Mouse (Mus musculus): ENCODE measurements around the gene Pfdn5. TPM values are rescaled to one million over a fixed set of nuclear protein-coding genes. Genes with fewer than 3 reads are reported as not detected.

Pfdn5 gene
- total and polyA plus RNA-seq, 3 experiments, result 302 to 7,439 (median 465) TPM

GRCm38 (mm10) chr15:102324654-102325473 is 1.1 kb upstream of the Pfdn5 start (continued):
- TF ChIP-seq MAX (IDR thresholded peaks at IDR 0.05; ENCODE audit: low read length) (no peak), MAZ (IDR thresholded peaks at IDR 0.05; ENCODE audit: low read depth, low read length) (peak; percentile 59), MAFK (IDR thresholded peaks at IDR 0.05; ENCODE audit: borderline replicate concordance, low read depth, low read length) (0 out of 2 replicates have a peak, but pooled peaks have one; percentile 54), SMC3 (IDR thresholded peaks at IDR 0.05; ENCODE audit: low read depth, low read length) (peak; percentile 18; the same call in 1 of the 2 replicates)

GRCm38 (mm10) chr15:102326892-102327291 is 976 bp downstream of the Pfdn5 start:
- Histone ChIP-seq H3K4me1 (ENCODE audit: control insufficient read depth in 1 of 2, insufficient read depth in 2 of 2, low read length in 2 of 2) (peaks cover 4 to 7% of the 10 kb centered on the region in 2 experiments; a peak in 3 of 4 replicates), H3K4me3 (ENCODE audit: control insufficient read depth in 1 of 2, insufficient read depth in 1 of 2, low read depth in 2 of 2, low read length in 2 of 2) (peak overlapping the region; percentile 82 to 90), H3K9me3 (replicated peaks; ENCODE audit: insufficient read depth, low read length) (no peaks in the 10 kb centered on the region), H3K27ac (ENCODE audit: control insufficient read depth, low read depth, low read length) (peak overlapping the region; percentile 73; the same call in 1 of the 2 replicates), H3K27me3 (ENCODE audit: control insufficient read depth in 1 of 2, insufficient read depth in 2 of 2, low read length in 2 of 2) (no peaks in the 10 kb centered on the region), H3K79me2 (ENCODE audit: control insufficient read depth, insufficient read depth, low read length, poor library complexity) (peaks cover 14% of the 10 kb centered on the region), H3K9ac (ENCODE audit: control insufficient read depth, low read depth, low read length, poor library complexity, severe bottlenecking) (peak overlapping the region; percentile 87), H3K36me3 (ENCODE audit: control insufficient read depth in 1 of 2, insufficient read depth in 2 of 2, low read length in 2 of 2) (peaks cover 2 to 6% of the 10 kb centered on the region in 2 experiments; a peak in 3 of 4 replicates)
- no peak for TF ChIP-seq UBTF (IDR thresholded peaks at IDR 0.05; ENCODE audit: borderline replicate concordance, insufficient read depth, low read depth, low read length)
- TF ChIP-seq USF2 (IDR thresholded peaks at IDR 0.05; ENCODE audit: borderline replicate concordance in 1 of 2, insufficient read depth in 1 of 2, low read depth in 1 of 2, low read length in 2 of 2), result no peak
- no peak for TF ChIP-seq ZC3H11A (IDR thresholded peaks at IDR 0.05; ENCODE audit: low read depth, low read length)
- TF ChIP-seq GATA1 (IDR thresholded peaks at IDR 0.05; ENCODE audit: low read depth, low read length), result no peak
- no peak for TF ChIP-seq ZKSCAN1 (IDR thresholded peaks at IDR 0.05; ENCODE audit: low read depth, low read length)
- TF ChIP-seq JUND (IDR thresholded peaks at IDR 0.05; ENCODE audit: low read depth, low read length), result no peak
- TF ChIP-seq MEF2A (IDR thresholded peaks at IDR 0.05; ENCODE audit: extremely low read depth, insufficient replicate concordance, low read depth, low read length, poor library complexity, severe bottlenecking), result no peak
- TF ChIP-seq TBP (IDR thresholded peaks at IDR 0.05; ENCODE audit: low read depth, low read length), result no peak
- TF ChIP-seq MAX (IDR thresholded peaks at IDR 0.05; ENCODE audit: low read length), result no peak
- DNase-seq (ENCODE audit: low read depth, low spot score), result no peak

DNA sequence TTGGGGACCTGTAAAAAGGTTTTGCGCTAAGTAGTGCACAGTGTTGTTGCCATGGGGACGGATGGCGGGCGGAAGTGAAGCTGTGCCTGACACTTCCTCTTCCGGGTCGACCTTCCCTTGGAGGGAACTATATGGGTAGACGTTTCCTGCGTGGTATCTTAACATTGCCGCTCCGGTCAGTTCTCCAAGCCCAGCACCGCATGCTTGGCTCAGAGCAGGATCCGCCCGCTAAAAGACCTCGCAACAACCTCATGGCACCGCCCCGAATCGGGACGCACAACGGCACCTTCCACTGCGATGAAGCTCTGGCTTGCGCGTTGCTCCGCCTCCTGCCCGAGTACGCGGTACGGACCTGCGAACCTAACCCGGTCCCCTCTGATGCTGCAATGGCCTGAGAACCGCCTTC is 5.7 kb downstream of the Pfdn5 start, which contains the start of gene Myg1:
Myg1 (plus strand) TSS at position 100 of the 406 bp plus-strand sequence.
- H3K9me3 ChIP-seq (replicated peaks; ENCODE audit: insufficient read depth, low read length), result no peaks in the 10 kb centered on the region
- H3K79me2 ChIP-seq (ENCODE audit: control insufficient read depth, insufficient read depth, low read length, poor library complexity), result peaks cover 24% of the 10 kb centered on the region
- DNase-seq (ENCODE audit: low read depth, low spot score), result peak; percentile 97
- peak within 1 kb of the TSS; percentile 82 for H3K9ac ChIP-seq (ENCODE audit: control insufficient read depth, low read depth, low read length, poor library complexity, severe bottlenecking)
- H3K4me3 ChIP-seq (ENCODE audit: control insufficient read depth in 1 of 2, insufficient read depth in 1 of 2, low read depth in 2 of 2, low read length in 2 of 2), result peak within 1 kb of the TSS; percentile 47 to 82
- H3K4me1 ChIP-seq (ENCODE audit: control insufficient read depth in 1 of 2, insufficient read depth in 2 of 2, low read length in 2 of 2), result peaks cover 6 to 16% of the 10 kb centered on the region in 2 experiments; a peak in 3 of 4 replicates
- H3K27ac ChIP-seq (ENCODE audit: control insufficient read depth, low read depth, low read length), result peak within 1 kb of the TSS; percentile 85
- H3K27me3 ChIP-seq (ENCODE audit: control insufficient read depth in 1 of 2, insufficient read depth in 2 of 2, low read length in 2 of 2), result no peaks in the 10 kb centered on the region
- H3K36me3 ChIP-seq (ENCODE audit: control insufficient read depth in 1 of 2, insufficient read depth in 2 of 2, low read length in 2 of 2), result peaks cover 0 to 17% of the 10 kb centered on the region in 2 experiments; a peak in 3 of 4 replicates
- no peak for TF ChIP-seq CHD1 (IDR thresholded peaks at IDR 0.05; ENCODE audit: low read depth, low read length)
- TF ChIP-seq SIN3A (IDR thresholded peaks at IDR 0.05; ENCODE audit: low read length), result peak; percentile 98
- TF ChIP-seq BHLHE40 (IDR thresholded peaks at IDR 0.05; ENCODE audit: borderline replicate concordance, low read depth, low read length), result no peak
- no peak for TF ChIP-seq GABPA (IDR thresholded peaks at IDR 0.05; ENCODE audit: low read depth, low read length)
- TF ChIP-seq ELF1 (IDR thresholded peaks at IDR 0.05; ENCODE audit: low read depth, low read length), result peak; percentile 90
- no peak for TF ChIP-seq TCF12 (IDR thresholded peaks at IDR 0.05; ENCODE audit: low read depth, low read length)
- no peak for TF ChIP-seq ZKSCAN1 (IDR thresholded peaks at IDR 0.05; ENCODE audit: low read depth, low read length)
- TF ChIP-seq RCOR1 (IDR thresholded peaks at IDR 0.05; ENCODE audit: low read depth, low read length), result no peak
- no peak for TF ChIP-seq CTCF (IDR thresholded peaks at IDR 0.05 in 2 of 3, conservative IDR thresholded peaks at IDR 0.05 in 1 of 3; ENCODE audit: control insufficient read depth in 1 of 3, insufficient read depth in 1 of 3, low read depth in 2 of 3, low read length in 3 of 3, poor library complexity in 1 of 3, severe bottlenecking in 1 of 3)
- TF ChIP-seq GATA1 (IDR thresholded peaks at IDR 0.05; ENCODE audit: low read depth, low read length), result 0 out of 2 replicates have a peak, but pooled peaks have one; percentile 3
- TF ChIP-seq HCFC1 (IDR thresholded peaks at IDR 0.05; ENCODE audit: low read depth, low read length), result peak; percentile 95
- peak; percentile 87 to 92 for TF ChIP-seq POLR2A (IDR thresholded peaks at IDR 0.05; ENCODE audit: control insufficient read depth in 1 of 2, insufficient read depth in 1 of 2, low read depth in 1 of 2, low read length in 2 of 2, poor library complexity in 1 of 2)
- no peak for TF ChIP-seq MEF2A (IDR thresholded peaks at IDR 0.05; ENCODE audit: extremely low read depth, insufficient replicate concordance, low read depth, low read length, poor library complexity, severe bottlenecking)
- no peak for TF ChIP-seq CHD2 (IDR thresholded peaks at IDR 0.05; ENCODE audit: low read length)
- TF ChIP-seq E2F4 (IDR thresholded peaks at IDR 0.05; ENCODE audit: borderline replicate concordance, low read depth, low read length), result peak; percentile 89; the same call in 1 of the 2 replicates
- TF ChIP-seq ETS1 (IDR thresholded peaks at IDR 0.05; ENCODE audit: low read depth, low read length), result no peak
- TF ChIP-seq USF2 (IDR thresholded peaks at IDR 0.05; ENCODE audit: borderline replicate concordance in 1 of 2, insufficient read depth in 1 of 2, low read depth in 1 of 2, low read length in 2 of 2), result no peak
- peak; percentile 81 for TF ChIP-seq TBP (IDR thresholded peaks at IDR 0.05; ENCODE audit: low read depth, low read length)
- TF ChIP-seq MAZ (IDR thresholded peaks at IDR 0.05; ENCODE audit: low read depth, low read length), result no peak

All from MEL (cell line).